Mouse (Mus musculus) CH12.LX (cell line): ENCODE data around the gene Per1. TPM values are rescaled to one million over a fixed set of nuclear protein-coding genes. Genes with fewer than 3 reads are reported as not detected.

Experiments
- DNase-seq: peaks from one replicate; pipeline ENCODE4 v3.0.0-alpha.2; 2013; ENCODE audit errors: extremely low read depth
- H3K27ac ChIP-seq: 2 replicates; pipeline ENCODE4 v1.5.1; 2012; ENCODE audit warnings: low read depth, mild to moderate bottlenecking, control low read depth, moderate library complexity; ENCODE audit not compliant: insufficient read depth
- H3K27me3 ChIP-seq: replicated peaks from 2 replicates; pipeline ENCODE3; 2012; ENCODE audit warnings: inconsistent platforms
- H3K36me3 ChIP-seq, 2 experiments: replicated peaks in 1 of 2; 2 replicates each; pipeline versions ENCODE3 to v1.6.1; 2012; ENCODE audit warnings: inconsistent platforms in 1 of 2, low read length in 1 of 2, mild to moderate bottlenecking in 1 of 2, mixed read lengths in 1 of 2, moderate library complexity in 1 of 2; ENCODE audit not compliant: control insufficient read depth in 1 of 2, insufficient read depth in 1 of 2
- H3K4me1 ChIP-seq, 2 experiments: 2 replicates each; pipeline ENCODE4 v1.6.1; 2012; ENCODE audit warnings: inconsistent platforms in 1 of 2, moderate library complexity in 1 of 2; ENCODE audit not compliant: insufficient read depth in 2 of 2, control insufficient read depth in 1 of 2
- H3K4me2 ChIP-seq: 2 replicates; pipeline ENCODE4 v1.6.1; 2012; ENCODE audit warnings: low read depth, mild to moderate bottlenecking, control low read depth; ENCODE audit not compliant: poor library complexity, insufficient read depth, severe bottlenecking
- H3K4me3 ChIP-seq, 3 experiments: fragments of 150-350 bp in 1 of 3; sonication (generic) in 1 of 3; replicated peaks in 1 of 3; 2 replicates each; pipeline versions ENCODE3 to v1.5.1; 2011 to 2012; ENCODE audit warnings: low read depth in 2 of 3, low read length in 2 of 3, mild to moderate bottlenecking in 2 of 3, moderate library complexity in 2 of 3, control low read depth in 1 of 3, improper control_type of control experiment in 1 of 3, inconsistent platforms in 1 of 3, mixed read lengths in 1 of 3; ENCODE audit not compliant: poor library complexity in 1 of 3
- H3K79me2 ChIP-seq: replicated peaks from 2 replicates; pipeline ENCODE4 v1.6.1; 2012; ENCODE audit warnings: mild to moderate bottlenecking, moderate library complexity; ENCODE audit not compliant: control insufficient read depth, poor library complexity, insufficient read depth, severe bottlenecking; ENCODE audit errors: extremely low read depth
- H3K9ac ChIP-seq: 2 replicates; pipeline ENCODE4 v1.6.1; 2012; ENCODE audit warnings: low read depth, mild to moderate bottlenecking, control low read depth, moderate library complexity; ENCODE audit not compliant: insufficient read depth
- H3K9me3 ChIP-seq: replicated peaks from 2 replicates; pipeline ENCODE3; 2012; ENCODE audit warnings: low read length, inconsistent platforms, mixed read lengths
- BHLHE40 ChIP-seq: IDR thresholded peaks from 2 replicates; pipeline ENCODE4 v1.6.1; 2011; ENCODE audit warnings: mild to moderate bottlenecking, low read depth, low read length, improper control_type of control experiment
- CTCF ChIP-seq, 2 experiments: IDR thresholded peaks in 1 of 2; conservative IDR thresholded peaks in 1 of 2; 2 replicates each; pipeline ENCODE4 v1.5.1; 2011 to 2012; ENCODE audit warnings: low read depth in 2 of 2, low read length in 2 of 2, improper control_type of control experiment in 1 of 2, inconsistent platforms in 1 of 2, mild to moderate bottlenecking in 1 of 2, moderate library complexity in 1 of 2
- EP300 ChIP-seq: IDR thresholded peaks from 2 replicates; pipeline ENCODE4 v1.6.1; 2011; ENCODE audit warnings: low read length, improper control_type of control experiment
- JUND ChIP-seq: conservative IDR thresholded peaks from 2 replicates; pipeline ENCODE4 v1.6.1; 2011; ENCODE audit warnings: low read depth, low read length, improper control_type of control experiment
- MAX ChIP-seq: IDR thresholded peaks from 2 replicates; pipeline ENCODE4 v1.6.1; 2011; ENCODE audit warnings: low read length, improper control_type of control experiment
- MAZ ChIP-seq: IDR thresholded peaks from 2 replicates; pipeline ENCODE4 v1.6.1; 2012; ENCODE audit warnings: low read depth, mild to moderate bottlenecking, inconsistent platforms, low read length, improper control_type of control experiment, moderate library complexity
- MXI1 ChIP-seq: IDR thresholded peaks from 2 replicates; pipeline ENCODE4 v1.6.1; 2011; ENCODE audit warnings: mild to moderate bottlenecking, low read depth, low read length, improper control_type of control experiment
- MYC ChIP-seq: IDR thresholded peaks from 2 replicates; pipeline ENCODE4 v1.6.1; 2011; ENCODE audit warnings: low read depth, mild to moderate bottlenecking, improper control_type of control experiment, low read length
- NELFE ChIP-seq: IDR thresholded peaks from 2 replicates; pipeline ENCODE4 v1.6.1; 2011; ENCODE audit warnings: low read depth, low read length, improper control_type of control experiment
- NRF1 ChIP-seq: IDR thresholded peaks from 2 replicates; pipeline ENCODE4 v1.6.1; 2014; ENCODE audit warnings: low read depth, mild to moderate bottlenecking, inconsistent platforms, low read length, improper control_type of control experiment, moderate library complexity
- PAX5 ChIP-seq: IDR thresholded peaks from 2 replicates; pipeline ENCODE4 v1.6.1; 2012; ENCODE audit warnings: low read length, inconsistent platforms, mixed read lengths
- POLR2AphosphoS2 ChIP-seq: IDR thresholded peaks from 2 replicates; pipeline ENCODE4 v1.6.1; 2011; ENCODE audit warnings: low read depth, low read length, improper control_type of control experiment
- RAD21 ChIP-seq: IDR thresholded peaks from 2 replicates; pipeline ENCODE4 v1.6.1; 2011; ENCODE audit warnings: low read depth, mild to moderate bottlenecking, low read length, improper control_type of control experiment, moderate library complexity
- SMC3 ChIP-seq: IDR thresholded peaks from 2 replicates; pipeline ENCODE4 v1.6.1; 2011; ENCODE audit warnings: low read depth, low read length, improper control_type of control experiment
- UBTF ChIP-seq: IDR thresholded peaks from 2 replicates; pipeline ENCODE4 v1.6.1; 2012; ENCODE audit warnings: low read depth, mild to moderate bottlenecking, inconsistent platforms, low read length, improper control_type of control experiment, moderate library complexity
- ZKSCAN1 ChIP-seq: IDR thresholded peaks from 2 replicates; pipeline ENCODE4 v1.6.1; 2012; ENCODE audit warnings: low read depth, inconsistent platforms, low read length, improper control_type of control experiment, borderline replicate concordance
- dilution Hi-C: fragments of 300-500 bp; cut with MboI; formaldehyde crosslinking; loops from 2 replicates; pipeline ENCODE4 v1.14.3; 2020; ENCODE audit warnings: low sequenced_read_pairs; ENCODE audit not compliant: extremely low pct_unique_long_range_greater_than_20kb, extremely low pct_ligation_motif_present
- in situ Hi-C: fragments of 300-500 bp; cut with MboI; formaldehyde crosslinking; loops from 3 replicates; pipeline ENCODE4 v1.14.3; 2019; ENCODE audit warnings: low sequenced_read_pairs, low pct_ligation_motif_present, low pct_unique_long_range_greater_than_20kb, mixed read lengths
- polyA plus RNA-seq: library from polyadenylated mRNA; unstranded; fragments of >175 nt; gene quantifications from 2 replicates; pipeline ENCODE4 v1.2.1, GENCODE M21; 2012; ENCODE audit warnings: low read depth; ENCODE audit not compliant: insufficient read length
- total RNA-seq, 2 experiments: library from RNA; depleted of rRNA; stranded (reverse); fragments of 300-350 nt in 1 of 2; fragments of >200 nt in 1 of 2; gene quantifications; 2 replicates each; pipeline ENCODE4 v1.2.3; 2012 to 2014

Per1 gene
- total and polyA plus RNA-seq, 3 experiments = 2.8 to 38.3 (median 11.8) TPM

GRCm38 (mm10) chr11:69120221-69121000 is 25.4 kb downstream of the Per1 start, which contains the start of gene Hes7:
Gene Hes7 (plus strand): TSS chr11:69120404.
- dilution Hi-C loops = no loop called here
- Histone ChIP-seq H3K4me3 (peak within 1 kb of the TSS; percentile 22 to 76 (median 69)), H3K27ac (no peak within 1 kb of the TSS), H3K9me3 (no peaks in the 10 kb centered on the region), H3K36me3 (no peaks in the 10 kb centered on the region), H3K9ac (no peak within 1 kb of the TSS), H3K79me2 (no peaks in the 10 kb centered on the region)
- TF ChIP-seq BHLHE40 (no peak), NELFE (0 out of 2 replicates have a peak, but pooled peaks have one; percentile 26), MAZ (0 out of 2 replicates have a peak, but pooled peaks have one; percentile 30)
- TF ChIP-seq, all 38 proteins: peak for 2
- Histone ChIP-seq H3K27me3 (peaks cover 62% of the 10 kb centered on the region), H3K4me1 (peaks cover 2 to 42% of the 10 kb centered on the region in 2 experiments; a peak in 2 of 4 replicates), H3K4me2 (peak within 1 kb of the TSS; percentile 88)
- no peak for DNase-seq
- in situ Hi-C loops = no loop called here

DNA sequence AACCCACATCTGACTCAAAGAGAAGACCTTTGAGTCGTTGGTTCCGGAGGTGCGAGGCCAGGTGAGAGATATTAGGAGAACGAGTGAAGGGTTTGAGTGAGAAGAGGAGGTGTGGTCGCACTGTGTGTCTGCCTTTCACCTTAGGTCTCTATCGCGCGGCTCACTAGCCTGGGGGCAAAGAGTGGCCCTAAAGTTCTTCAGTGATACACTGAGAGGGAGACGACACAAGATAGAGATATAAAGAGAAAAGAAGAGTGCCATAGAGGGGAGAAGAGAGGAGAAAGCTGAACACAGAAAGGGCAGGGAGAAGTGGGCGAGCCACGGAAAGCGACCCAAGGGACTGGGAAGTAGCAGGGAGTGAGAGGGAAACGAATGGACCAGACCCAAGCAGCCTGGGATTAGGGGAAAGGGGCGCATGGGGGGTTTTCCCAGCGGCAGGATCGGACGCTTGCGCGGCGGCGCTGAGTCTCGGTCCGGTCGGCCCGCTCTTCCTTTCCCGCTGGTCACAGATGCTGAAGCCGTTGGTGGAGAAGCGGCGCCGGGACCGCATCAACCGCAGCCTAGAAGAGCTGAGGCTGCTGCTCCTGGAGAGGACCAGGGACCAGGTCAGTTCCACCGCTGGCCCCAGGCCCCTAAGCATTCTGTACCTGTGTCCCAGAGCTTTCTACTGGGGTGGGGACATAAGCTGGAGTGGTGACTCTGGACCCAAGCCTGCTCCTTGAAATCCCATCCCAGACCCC is 26.2 kb downstream of the Per1 start:
- dilution Hi-C loops (no loop called here), in situ Hi-C loops (no loop called here)
- H3K9ac ChIP-seq = peak overlapping the region; percentile 68; the same call in 1 of the 2 replicates
- H3K4me3 ChIP-seq = peak overlapping the region; percentile 52 to 76 (median 69)
- no peak for DNase-seq
- H3K4me1 ChIP-seq = peaks cover 3 to 45% of the 10 kb centered on the region in 2 experiments
- H3K27ac ChIP-seq = no peak overlapping the region
- H3K36me3 ChIP-seq = no peaks in the 10 kb centered on the region
- no peaks in the 10 kb centered on the region for H3K79me2 ChIP-seq
- no peak for TF ChIP-seq CTCF (conservative IDR thresholded peaks at IDR 0.05 in 1 of 2, IDR thresholded peaks at IDR 0.05 in 1 of 2; ENCODE audit: low read depth in 2 of 2, low read length in 2 of 2)
- no peak for TF ChIP-seq JUND
- TF ChIP-seq POLR2AphosphoS2 = no peak
- 0 out of 2 replicates have a peak, but pooled peaks have one; percentile 35 for TF ChIP-seq MAX
- no peak for TF ChIP-seq ZKSCAN1
- TF ChIP-seq MYC = 0 out of 2 replicates have a peak, but pooled peaks have one; percentile 37
- 0 out of 2 replicates have a peak, but pooled peaks have one; percentile 39 for TF ChIP-seq MXI1
- TF ChIP-seq SMC3 = no peak
- TF ChIP-seq NELFE = no peak
- no peak for TF ChIP-seq EP300
- TF ChIP-seq RAD21 = no peak
- TF ChIP-seq NRF1 = 0 out of 2 replicates have a peak, but pooled peaks have one; percentile 22
- no peak for TF ChIP-seq UBTF
- no peak for TF ChIP-seq BHLHE40
- no peak for TF ChIP-seq PAX5
- peaks cover 60% of the 10 kb centered on the region for H3K27me3 ChIP-seq
- H3K9me3 ChIP-seq = no peaks in the 10 kb centered on the region
- peak overlapping the region; percentile 78 for H3K4me2 ChIP-seq
